Mouse (Mus musculus) frontal cortex, postnatal 25 days (tissue): ENCODE data around the gene Gm28051.

Experiments used
- DNase-seq, 2 experiments: peaks; one replicate each; pipeline ENCODE4 v3.0.0; 2022; ENCODE audit warnings: low spot score in 2 of 2

Gm28051 gene

GRCm38 (mm10) chr12:102706833-102707463 is 50.6 kb downstream of the Gm28051 start:
- DNase-seq: no peak

GRCm38 (mm10) chr12:102705906-102706640 is 51.5 kb downstream of the Gm28051 start:
- DNase-seq: no peak

GRCm38 (mm10) chr12:102705216-102705871 is 52.2 kb downstream of the Gm28051 start:
- DNase-seq: peak; percentile 79 to 84

- no peak for DNase-seq
These were observed 52.9 kb downstream of the Gm28051 start, which contains the start of gene Itpk1 for GRCm38 (mm10) chr12:102704457-102705198. Gene Itpk1, minus strand, starts transcription at chr12:102704930.

GRCm38 (mm10) chr12:102703921-102704408 is 53.6 kb downstream of the Gm28051 start:
- DNase-seq: no peak

GRCm38 (mm10) chr12:102703441-102703840 is 54.1 kb downstream of the Gm28051 start:
- no peak for DNase-seq

- no peak for DNase-seq
These were observed 54.5 kb downstream of the Gm28051 start for GRCm38 (mm10) chr12:102703111-102703412.

GRCm38 (mm10) chr12:102702356-102703110 is 55.0 kb downstream of the Gm28051 start:
- peak; percentile 62 to 75 for DNase-seq

GRCm38 (mm10) chr12:102701691-102702207 is 55.8 kb downstream of the Gm28051 start:
- DNase-seq: no peak

- no peak for DNase-seq
These were observed 57.1 kb downstream of the Gm28051 start for GRCm38 (mm10) chr12:102700453-102700852.

- DNase-seq: no peak
These were observed 58.4 kb downstream of the Gm28051 start for GRCm38 (mm10) chr12:102699156-102699555.

- no peak for DNase-seq
These were observed 59.4 kb downstream of the Gm28051 start for GRCm38 (mm10) chr12:102698089-102698684.

GRCm38 (mm10) chr12:102697381-102697780 is 60.2 kb downstream of the Gm28051 start:
- no peak for DNase-seq

GRCm38 (mm10) chr12:102696635-102697354 is 60.8 kb downstream of the Gm28051 start:
- no peak for DNase-seq

- DNase-seq: peak; percentile 50 to 69
These were observed 62.0 kb downstream of the Gm28051 start for GRCm38 (mm10) chr12:102695369-102696239.

- no peak for DNase-seq
These were observed 65.8 kb downstream of the Gm28051 start for GRCm38 (mm10) chr12:102691761-102692160.

- no peak for DNase-seq
These were observed 66.4 kb downstream of the Gm28051 start for GRCm38 (mm10) chr12:102691180-102691579.

- no peak for DNase-seq
These were observed 67.6 kb downstream of the Gm28051 start for GRCm38 (mm10) chr12:102689773-102690563.
